Mouse (Mus musculus) liver, embryonic 14.5 days (tissue): ENCODE results near the gene Rreb1. TPM values are rescaled to one million over a fixed set of nuclear protein-coding genes. Genes with fewer than 3 reads are reported as not detected.

ENCODE experiments used
- ATAC-seq: fragments of 200-750 bp; cut with Nextera tagmentation; 2 replicates; pipeline ENCODE4 v1.8.0; 2017; ENCODE audit warnings: moderate number of reproducible peaks, mild to moderate bottlenecking, moderate library complexity; ENCODE audit not compliant: insufficient read depth
- DNase-seq, 3 experiments: peaks; one replicate each; pipeline ENCODE4 v3.0.0-alpha.2; 2012 to 2013; ENCODE audit warnings: low read depth in 3 of 3, low spot score in 3 of 3
- H3K27ac ChIP-seq: fragments of 300-500 bp; sonication (generic); 2 replicates; pipeline ENCODE4 v1.5.1; 2014; ENCODE audit warnings: moderate library complexity, mild to moderate bottlenecking, control low read depth, inconsistent platforms
- H3K27me3 ChIP-seq: fragments of 300-500 bp; sonication (generic); 2 replicates; pipeline ENCODE4 v1.6.1; 2014; ENCODE audit warnings: mild to moderate bottlenecking, low read length, moderate library complexity; ENCODE audit not compliant: control insufficient read depth, insufficient read depth
- H3K36me3 ChIP-seq: fragments of 300-500 bp; sonication (generic); replicated peaks from 2 replicates; pipeline ENCODE4 v1.6.1; 2014; ENCODE audit warnings: low read depth; ENCODE audit not compliant: control insufficient read depth, insufficient read depth
- H3K4me1 ChIP-seq, 2 experiments: fragments of 200-500 bp in 1 of 2; fragments of 300-500 bp in 1 of 2; sonication (generic) in 1 of 2; replicated peaks; 2 replicates each; pipeline ENCODE4 v1.6.1; 2012 to 2014; ENCODE audit warnings: antibody characterized with exemption in 1 of 2, inconsistent platforms in 1 of 2, low read length in 1 of 2; ENCODE audit not compliant: control insufficient read depth in 2 of 2, insufficient read depth in 2 of 2
- H3K4me2 ChIP-seq: fragments of 300-500 bp; sonication (generic); 2 replicates; pipeline ENCODE4 v1.6.1; 2014; ENCODE audit warnings: low read depth, mild to moderate bottlenecking, control low read depth, moderate library complexity
- H3K4me3 ChIP-seq, 2 experiments: fragments of 200-500 bp in 1 of 2; fragments of 300-500 bp in 1 of 2; sonication (generic) in 1 of 2; 2 replicates each; pipeline ENCODE4 v1.5.1; 2012 to 2014; ENCODE audit warnings: low read depth in 2 of 2, low read length in 2 of 2, mild to moderate bottlenecking in 2 of 2, control low read depth in 1 of 2, inconsistent platforms in 1 of 2, moderate library complexity in 1 of 2; ENCODE audit not compliant: insufficient read depth in 1 of 2
- H3K9ac ChIP-seq: fragments of 300-500 bp; sonication (generic); replicated peaks from 2 replicates; pipeline ENCODE4 v1.6.1; 2014; ENCODE audit warnings: mild to moderate bottlenecking, control low read depth, moderate library complexity
- H3K9me3 ChIP-seq: fragments of 300-500 bp; sonication (generic); 2 replicates; pipeline ENCODE4 v1.6.1; 2016; ENCODE audit warnings: low read length, mixed read lengths; ENCODE audit not compliant: control insufficient read depth
- CTCF ChIP-seq: IDR thresholded peaks from 2 replicates; pipeline ENCODE4 v1.5.1; 2016; ENCODE audit warnings: antibody characterized with exemption, low read depth, control low read depth
- EP300 ChIP-seq: IDR thresholded peaks from 2 replicates; pipeline ENCODE4 v1.6.1; 2016; ENCODE audit warnings: antibody characterized with exemption, low read depth
- WGBS: fragments of 180-500 bp; shearing (Covaris S2); extraction: QIAGEN DNeasy Blood & Tissue Kit; methylation state at CpG from one replicate; pipeline ENCODE4 v1.1.7; 2014; ENCODE audit not compliant: insufficient replicate concordance; 5-methylcytosine and 5-hydroxymethylcytosine counted together
- polyA plus RNA-seq, 2 experiments: library from polyadenylated mRNA; depleted of rRNA in 1 of 2; stranded (reverse) in 1 of 2; unstranded in 1 of 2; fragments of >200 nt; fragmentation: Nextera tagmentation in 1 of 2; extraction: Ambion mirVana in 1 of 2; gene quantifications; 2 replicates each; pipeline versions ENCODE4 v1.2.1 to v1.2.3; 2012 to 2014

Rreb1 gene
- polyA plus RNA-seq, 2 experiments = 5.4 TPM

DNA sequence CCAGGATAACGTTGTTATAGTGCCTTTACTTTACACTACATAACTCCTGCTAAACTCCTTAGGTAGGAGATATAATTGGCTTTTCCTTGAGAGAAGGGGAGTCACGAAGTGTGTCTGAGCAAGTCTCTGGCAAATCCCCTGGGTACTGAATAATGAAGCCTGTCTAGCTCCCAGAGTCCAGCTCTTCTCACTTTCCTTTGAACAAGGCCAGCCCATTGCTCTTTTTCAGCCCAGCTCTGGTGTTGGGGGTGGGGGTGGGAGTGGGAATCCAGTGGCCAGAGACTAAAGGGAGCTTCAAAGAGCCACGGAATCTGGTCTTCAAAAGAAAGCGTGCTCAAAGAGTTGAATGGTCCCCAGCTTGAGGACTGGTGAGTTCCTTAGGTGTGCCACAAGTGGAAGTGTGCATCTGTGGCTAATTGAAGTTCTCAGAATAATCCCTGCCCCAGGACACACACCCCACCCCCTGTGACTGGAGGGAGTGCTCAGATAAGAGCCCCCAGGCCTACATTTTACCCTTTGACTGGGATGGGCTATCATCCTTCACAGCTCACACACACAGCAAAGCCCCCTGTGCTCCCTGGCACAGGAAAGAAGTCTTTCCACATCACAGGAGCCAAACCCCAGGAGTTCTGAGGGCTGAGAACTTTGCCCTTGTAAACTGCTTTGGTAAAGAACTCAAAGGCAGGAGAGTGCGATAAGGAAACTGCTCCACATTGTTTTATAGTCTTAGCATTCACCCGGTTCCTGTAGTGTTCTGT is 24.2 kb downstream of the Rreb1 start:
- TF ChIP-seq CTCF = no peak
- no peak for TF ChIP-seq EP300
- Histone ChIP-seq H3K27ac (no peak overlapping the region), H3K36me3 (no peaks in the 10 kb centered on the region), H3K4me3 (no peak overlapping the region), H3K9ac (peak overlapping the region; percentile 31; the same call in 1 of the 2 replicates), H3K4me2 (peak overlapping the region; percentile 60), H3K27me3 (no peaks in the 10 kb centered on the region), H3K9me3 (no peaks in the 10 kb centered on the region), H3K4me1 (peaks cover 7 to 22% of the 10 kb centered on the region in 2 experiments)
- 29% methylated on average over 6 of the region's 6 CpGs for WGBS
- DNase-seq (no peak), ATAC-seq (no peak)

DNA sequence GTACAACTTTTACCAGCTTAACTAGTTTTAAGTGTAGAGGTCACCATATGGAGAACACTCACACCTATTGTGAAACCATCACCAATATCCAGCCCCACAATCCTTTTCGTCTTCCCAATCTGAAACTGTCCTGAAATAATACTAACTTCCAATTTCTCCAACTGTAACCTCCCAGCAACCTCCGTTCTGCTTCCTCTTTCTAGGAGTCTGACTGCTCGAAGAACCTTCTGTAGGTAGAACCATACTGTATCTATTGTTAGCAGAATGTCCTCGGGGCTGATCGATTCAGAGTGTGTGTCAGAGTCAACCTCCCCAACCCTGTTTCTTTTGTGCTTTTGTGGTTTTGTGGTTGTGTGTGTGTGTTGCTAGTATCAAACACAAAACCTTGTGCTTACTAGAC is 25.0 kb downstream of the Rreb1 start:
- Histone ChIP-seq H3K27me3 (no peaks in the 10 kb centered on the region), H3K27ac (no peak overlapping the region), H3K4me1 (peaks cover 7 to 22% of the 10 kb centered on the region in 2 experiments), H3K9me3 (no peaks in the 10 kb centered on the region), H3K4me3 (no peak overlapping the region), H3K9ac (no peak overlapping the region), H3K36me3 (no peaks in the 10 kb centered on the region), H3K4me2 (no peak overlapping the region)
- no peak for DNase-seq
- no peak for ATAC-seq
- WGBS = 25% methylated on average over 5 of the region's 5 CpGs
- TF ChIP-seq EP300 (no peak), CTCF (no peak)

- Histone ChIP-seq H3K9me3 (no peaks in the 10 kb centered on the region), H3K9ac (no peak overlapping the region), H3K27ac (no peak overlapping the region), H3K4me3 (no peak overlapping the region), H3K27me3 (no peaks in the 10 kb centered on the region), H3K36me3 (no peaks in the 10 kb centered on the region), H3K4me2 (no peak overlapping the region), H3K4me1 (peaks cover 7 to 22% of the 10 kb centered on the region in 2 experiments)
- TF ChIP-seq CTCF = no peak
- no peak for TF ChIP-seq EP300
- DNase-seq (no peak), ATAC-seq (no peak)
- WGBS = 73% methylated on average over 5 of the region's 5 CpGs
Observed at GRCm38 (mm10) chr13:37804023-37804422, 25.8 kb downstream of the Rreb1 start.

GRCm38 (mm10) chr13:37815001-37815400 is 36.8 kb downstream of the Rreb1 start:
- H3K27ac ChIP-seq = no peak overlapping the region
- ATAC-seq (no peak), DNase-seq (no peak)
- TF ChIP-seq EP300 (no peak), CTCF (no peak)
- 68% methylated on average over 9 of the region's 9 CpGs for WGBS
- H3K9ac ChIP-seq = no peak overlapping the region
- peaks cover 0 to 5% of the 10 kb centered on the region in 2 experiments; a peak in 2 of 4 replicates for H3K4me1 ChIP-seq
- H3K36me3 ChIP-seq = no peaks in the 10 kb centered on the region
- H3K4me3 ChIP-seq = no peak overlapping the region
- no peaks in the 10 kb centered on the region for H3K9me3 ChIP-seq
- H3K27me3 ChIP-seq = no peaks in the 10 kb centered on the region
- H3K4me2 ChIP-seq = no peak overlapping the region

DNA sequence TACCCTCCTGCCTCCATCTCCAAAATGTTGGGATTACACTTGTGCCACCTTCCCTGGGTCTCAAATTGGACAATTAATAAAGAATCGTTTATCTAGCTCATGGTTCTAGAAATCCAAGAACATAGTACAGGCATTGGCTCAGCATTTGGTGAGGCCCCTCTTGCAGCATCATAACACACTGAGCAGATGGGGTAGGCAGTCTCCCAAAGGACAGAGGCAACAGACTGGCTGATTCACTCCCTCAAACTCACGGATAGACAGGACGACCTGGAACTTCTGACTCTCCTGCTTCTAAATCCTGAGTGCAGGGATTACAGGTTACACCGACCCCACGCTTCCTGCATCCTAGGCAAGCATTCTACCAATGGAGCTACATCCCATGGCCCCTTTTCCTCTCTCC is 38.5 kb downstream of the Rreb1 start:
- H3K4me3 ChIP-seq = no peak overlapping the region
- H3K9ac ChIP-seq = no peak overlapping the region
- WGBS = 79% methylated on average over 5 of the region's 5 CpGs
- DNase-seq (no peak), ATAC-seq (no peak)
- H3K27me3 ChIP-seq = no peaks in the 10 kb centered on the region
- H3K4me1 ChIP-seq = peaks cover 7 to 13% of the 10 kb centered on the region in 2 experiments; a peak in 3 of 4 replicates
- no peaks in the 10 kb centered on the region for H3K9me3 ChIP-seq
- H3K27ac ChIP-seq = no peak overlapping the region
- H3K36me3 ChIP-seq = no peaks in the 10 kb centered on the region
- H3K4me2 ChIP-seq = no peak overlapping the region
- TF ChIP-seq EP300 (no peak), CTCF (no peak)
